In the genomic region with DNA sequence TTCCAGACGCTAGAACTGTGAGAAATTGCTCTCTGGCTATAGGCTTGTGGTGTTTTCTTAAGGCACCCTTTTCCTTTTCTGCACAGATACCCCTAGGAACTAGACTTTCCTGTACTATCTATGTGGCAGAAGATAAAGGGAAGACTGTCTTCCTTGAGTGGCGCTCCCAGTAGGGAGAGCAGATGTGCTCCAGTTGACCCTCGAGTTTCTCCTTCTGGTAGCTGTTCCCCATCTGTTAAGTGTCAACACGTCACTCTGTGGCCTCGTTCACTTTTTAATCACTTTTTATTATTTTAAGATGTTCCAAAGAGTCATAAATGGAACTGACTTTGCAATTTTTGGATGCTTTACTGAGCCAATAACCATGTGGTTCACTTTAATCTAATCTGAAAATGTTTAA, we compare ENCODE assay signal across 11 mouse cellular contexts.
"Had no signal": no experiment of that assay in that cellular context is flagged by ENCODE, and none has a peak within 500 bp of the region (broad histone marks: within the 10 kb centered on the region; RNA-seq: fewer than 3 reads in every experiment).

No protein-coding gene starts in this region.

- H3K9me3 ChIP-seq: limb, embryonic 15.5 days; liver, embryonic 12.5 days; midbrain, embryonic 13.5 days; neural tube, embryonic 15.5 days had no signal

- DNase-seq: left cerebral cortex, postnatal 4 days; lung, postnatal 14 days; right cerebral cortex, adult 18-20 months; right cerebral cortex, postnatal 25 days; thymus, postnatal 36 days had no signal

- H3K36me3 ChIP-seq: limb, embryonic 15.5 days; liver, embryonic 12.5 days; midbrain, embryonic 13.5 days; neural tube, embryonic 15.5 days had no signal

- H3K4me1 ChIP-seq: limb, embryonic 15.5 days; liver, embryonic 12.5 days; midbrain, embryonic 13.5 days; neural tube, embryonic 15.5 days had no signal

- H3K27me3 ChIP-seq: limb, embryonic 15.5 days; liver, embryonic 12.5 days; midbrain, embryonic 13.5 days; neural tube, embryonic 15.5 days had no signal

- H3K9ac ChIP-seq: limb, embryonic 15.5 days; liver, embryonic 12.5 days; midbrain, embryonic 13.5 days; neural tube, embryonic 15.5 days had no signal

- H3K27ac ChIP-seq: limb, embryonic 15.5 days; liver, embryonic 12.5 days; midbrain, embryonic 13.5 days; neural tube, embryonic 15.5 days had no signal

- ATAC-seq: intestine, embryonic 16.5 days; liver, embryonic 12.5 days; midbrain, embryonic 13.5 days had no signal

- H3K4me3 ChIP-seq: limb, embryonic 15.5 days; liver, embryonic 12.5 days; midbrain, embryonic 13.5 days; myocyte; neural tube, embryonic 15.5 days had no signal

- H3K4me2 ChIP-seq: limb, embryonic 15.5 days; liver, embryonic 12.5 days; midbrain, embryonic 13.5 days; neural tube, embryonic 15.5 days had no signal
